Mouse (Mus musculus) MEL (cell line): ENCODE data around the gene Hcfc2. TPM values are rescaled to one million over a fixed set of nuclear protein-coding genes. Genes with fewer than 3 reads are reported as not detected.

Experiments
- DNase-seq: peaks from one replicate; pipeline ENCODE4 v3.0.0; 2011; ENCODE audit warnings: low read depth, low spot score
- H3K27ac ChIP-seq: 2 replicates; pipeline ENCODE4 v1.5.1; 2012; ENCODE audit warnings: low read depth, mild to moderate bottlenecking, control low read depth, low read length, moderate library complexity; ENCODE audit not compliant: control insufficient read depth
- H3K27me3 ChIP-seq, 2 experiments: fragments of 150-350 bp in 1 of 2; sonication (generic) in 1 of 2; 2 replicates each; pipeline ENCODE4 v1.6.1; 2012; ENCODE audit warnings: low read length in 2 of 2, mild to moderate bottlenecking in 2 of 2, improper control_type of control experiment in 1 of 2, moderate library complexity in 1 of 2; ENCODE audit not compliant: insufficient read depth in 2 of 2, control insufficient read depth in 1 of 2
- H3K36me3 ChIP-seq, 2 experiments: 2 replicates each; pipeline ENCODE4 v1.6.1; 2012 to 2014; ENCODE audit warnings: low read length in 2 of 2, improper control_type of control experiment in 1 of 2, inconsistent platforms in 1 of 2, mild to moderate bottlenecking in 1 of 2; ENCODE audit not compliant: insufficient read depth in 2 of 2, control insufficient read depth in 1 of 2
- H3K4me1 ChIP-seq, 2 experiments: fragments of 150-350 bp in 1 of 2; sonication (generic) in 1 of 2; 2 replicates each; pipeline ENCODE4 v1.6.1; 2012; ENCODE audit warnings: low read length in 2 of 2, improper control_type of control experiment in 1 of 2, mild to moderate bottlenecking in 1 of 2; ENCODE audit not compliant: insufficient read depth in 2 of 2, control insufficient read depth in 1 of 2
- H3K4me3 ChIP-seq, 2 experiments: fragments of 150-350 bp in 1 of 2; sonication (generic) in 1 of 2; 2 replicates each; pipeline ENCODE4 v1.5.1; 2012; ENCODE audit warnings: low read depth in 2 of 2, low read length in 2 of 2, mild to moderate bottlenecking in 2 of 2, moderate library complexity in 2 of 2, control low read depth in 1 of 2, improper control_type of control experiment in 1 of 2; ENCODE audit not compliant: control insufficient read depth in 1 of 2, insufficient read depth in 1 of 2
- H3K79me2 ChIP-seq: 2 replicates; pipeline ENCODE4 v1.6.1; 2012; ENCODE audit warnings: mild to moderate bottlenecking, low read length, moderate library complexity; ENCODE audit not compliant: control insufficient read depth, poor library complexity, insufficient read depth
- H3K9ac ChIP-seq: 2 replicates; pipeline ENCODE4 v1.6.1; 2012; ENCODE audit warnings: low read depth, mild to moderate bottlenecking, control low read depth, low read length, moderate library complexity; ENCODE audit not compliant: control insufficient read depth, poor library complexity, severe bottlenecking
- H3K9me3 ChIP-seq: fragments of 150-350 bp; sonication (generic); replicated peaks from 2 replicates; pipeline ENCODE4 v1.6.1; 2012; ENCODE audit warnings: mild to moderate bottlenecking, low read length, improper control_type of control experiment, moderate library complexity; ENCODE audit not compliant: insufficient read depth
- BHLHE40 ChIP-seq: IDR thresholded peaks from 2 replicates; pipeline ENCODE4 v1.6.1; 2012; ENCODE audit warnings: low read depth, mild to moderate bottlenecking, inconsistent platforms, low read length, improper control_type of control experiment, borderline replicate concordance
- CHD2 ChIP-seq: IDR thresholded peaks from 2 replicates; pipeline ENCODE4 v1.6.1; 2011; ENCODE audit warnings: low read length, improper control_type of control experiment
- ELF1 ChIP-seq: IDR thresholded peaks from 2 replicates; pipeline ENCODE4 v1.6.1; 2014; ENCODE audit warnings: low read depth, mild to moderate bottlenecking, inconsistent platforms, low read length, improper control_type of control experiment, moderate library complexity
- EP300 ChIP-seq, 2 experiments: IDR thresholded peaks; 2 replicates each; pipeline ENCODE4 v1.6.1; 2011; ENCODE audit warnings: improper control_type of control experiment in 2 of 2, low read length in 2 of 2, low read depth in 1 of 2, mild to moderate bottlenecking in 1 of 2
- ETS1 ChIP-seq: IDR thresholded peaks from 2 replicates; pipeline ENCODE4 v1.6.1; 2012; ENCODE audit warnings: low read depth, mild to moderate bottlenecking, inconsistent platforms, low read length, improper control_type of control experiment, moderate library complexity
- GATA1 ChIP-seq: IDR thresholded peaks from 2 replicates; pipeline ENCODE4 v1.6.1; 2011; ENCODE audit warnings: low read depth, low read length, improper control_type of control experiment
- JUND ChIP-seq: IDR thresholded peaks from 2 replicates; pipeline ENCODE4 v1.6.1; 2011; ENCODE audit warnings: low read depth, mild to moderate bottlenecking, improper control_type of control experiment, low read length
- MAX ChIP-seq: IDR thresholded peaks from 2 replicates; pipeline ENCODE4 v1.6.1; 2011; ENCODE audit warnings: low read length, improper control_type of control experiment
- MAZ ChIP-seq: IDR thresholded peaks from 2 replicates; pipeline ENCODE4 v1.6.1; 2012; ENCODE audit warnings: low read depth, mild to moderate bottlenecking, inconsistent platforms, low read length, improper control_type of control experiment
- MEF2A ChIP-seq: IDR thresholded peaks from 2 replicates; pipeline ENCODE4 v1.6.1; 2014; ENCODE audit warnings: low read depth, mild to moderate bottlenecking, inconsistent platforms, low read length, improper control_type of control experiment; ENCODE audit not compliant: poor library complexity, insufficient replicate concordance, severe bottlenecking; ENCODE audit errors: extremely low read depth
- MXI1 ChIP-seq: IDR thresholded peaks from 2 replicates; pipeline ENCODE4 v1.6.1; 2011; ENCODE audit warnings: mild to moderate bottlenecking, low read depth, low read length, improper control_type of control experiment
- MYB ChIP-seq: IDR thresholded peaks from 2 replicates; pipeline ENCODE4 v1.6.1; 2011; ENCODE audit warnings: mild to moderate bottlenecking, low read depth, low read length, improper control_type of control experiment
- NELFE ChIP-seq: IDR thresholded peaks from 2 replicates; pipeline ENCODE4 v1.6.1; 2011; ENCODE audit warnings: low read depth, low read length, improper control_type of control experiment
- NRF1 ChIP-seq: IDR thresholded peaks from 2 replicates; pipeline ENCODE4 v1.6.1; 2014; ENCODE audit warnings: low read depth, mild to moderate bottlenecking, inconsistent platforms, low read length, improper control_type of control experiment, moderate library complexity; ENCODE audit not compliant: poor library complexity, insufficient read depth, severe bottlenecking
- POLR2A ChIP-seq, 2 experiments: IDR thresholded peaks; 2 replicates each; pipeline ENCODE4 v1.6.1; 2011 to 2012; ENCODE audit warnings: low read length in 2 of 2, mild to moderate bottlenecking in 2 of 2, control low read depth in 1 of 2, improper control_type of control experiment in 1 of 2, low read depth in 1 of 2, moderate library complexity in 1 of 2; ENCODE audit not compliant: control insufficient read depth in 1 of 2, insufficient read depth in 1 of 2, poor library complexity in 1 of 2
- POLR2AphosphoS5 ChIP-seq: IDR thresholded peaks from 2 replicates; pipeline ENCODE4 v1.6.1; 2012; ENCODE audit warnings: low read depth, borderline replicate concordance, mild to moderate bottlenecking, inconsistent platforms, low read length, moderate library complexity, mixed read lengths
- RCOR1 ChIP-seq: IDR thresholded peaks from 2 replicates; pipeline ENCODE4 v1.6.1; 2012; ENCODE audit warnings: low read depth, mild to moderate bottlenecking, inconsistent platforms, low read length, improper control_type of control experiment
- SIN3A ChIP-seq: IDR thresholded peaks from 2 replicates; pipeline ENCODE4 v1.6.1; 2012; ENCODE audit warnings: low read length, improper control_type of control experiment, inconsistent platforms
- TBP ChIP-seq: IDR thresholded peaks from 2 replicates; pipeline ENCODE4 v1.8.0; 2011; ENCODE audit warnings: low read depth, low read length, improper control_type of control experiment
- TCF12 ChIP-seq: IDR thresholded peaks from 2 replicates; pipeline ENCODE4 v1.6.1; 2014; ENCODE audit warnings: low read depth, mild to moderate bottlenecking, inconsistent platforms, low read length, improper control_type of control experiment, moderate library complexity
- USF2 ChIP-seq, 2 experiments: IDR thresholded peaks; 2 replicates each; pipeline ENCODE4 v1.6.1; 2011 to 2012; ENCODE audit warnings: improper control_type of control experiment in 2 of 2, low read length in 2 of 2, borderline replicate concordance in 1 of 2, inconsistent platforms in 1 of 2, low read depth in 1 of 2, mild to moderate bottlenecking in 1 of 2; ENCODE audit not compliant: insufficient read depth in 1 of 2
- ZC3H11A ChIP-seq: IDR thresholded peaks from 2 replicates; pipeline ENCODE4 v1.6.1; 2012; ENCODE audit warnings: low read depth, mild to moderate bottlenecking, inconsistent platforms, low read length, improper control_type of control experiment
- ZKSCAN1 ChIP-seq: IDR thresholded peaks from 2 replicates; pipeline ENCODE4 v1.6.1; 2012; ENCODE audit warnings: low read depth, mild to moderate bottlenecking, inconsistent platforms, low read length, improper control_type of control experiment, moderate library complexity
- ZNF384 ChIP-seq: IDR thresholded peaks from 2 replicates; pipeline ENCODE4 v1.6.1; 2012; ENCODE audit warnings: low read depth, mild to moderate bottlenecking, inconsistent platforms, low read length, improper control_type of control experiment
- polyA plus RNA-seq, 2 experiments: library from polyadenylated mRNA; stranded (reverse) in 1 of 2; unstranded in 1 of 2; fragments of >175 nt in 1 of 2; fragments of >200 nt in 1 of 2; gene quantifications; 2 replicates each; pipeline versions ENCODE4 v1.2.1 to v1.2.4; 2012; ENCODE audit warnings: low replicate concordance in 2 of 2, low read depth in 1 of 2; ENCODE audit not compliant: insufficient read length in 2 of 2, insufficient read depth in 1 of 2, missing spikeins in 1 of 2
- total RNA-seq: library from RNA; depleted of rRNA; stranded (reverse); fragments of 300-350 nt; gene quantifications from 2 replicates; pipeline ENCODE4 v1.2.3, GENCODE M21; 2012

Hcfc2 gene
- total and polyA plus RNA-seq, 3 experiments, result 20.9 to 21.0 TPM; not detected in 1

- DNase-seq, result no peak
- no peak overlapping the region for H3K4me3 ChIP-seq
- no peaks in the 10 kb centered on the region for H3K27me3 ChIP-seq
- peaks cover 0 to 10% of the 10 kb centered on the region in 2 experiments; a peak in 1 of 4 replicates for H3K4me1 ChIP-seq
- H3K36me3 ChIP-seq, result no peaks in the 10 kb centered on the region
- no peaks in the 10 kb centered on the region for H3K79me2 ChIP-seq
- TF ChIP-seq ETS1, result no peak
- no peak for TF ChIP-seq NRF1
- TF ChIP-seq MYB, result no peak
- TF ChIP-seq EP300 (IDR thresholded peaks at IDR 0.05; ENCODE audit: low read depth in 1 of 2, low read length in 2 of 2), result no peak
- no peak for TF ChIP-seq TBP
- TF ChIP-seq POLR2AphosphoS5, result no peak
- no peak for TF ChIP-seq TCF12
- TF ChIP-seq SIN3A, result no peak
- TF ChIP-seq JUND, result no peak
- TF ChIP-seq ELF1, result no peak
- TF ChIP-seq BHLHE40, result no peak
- TF ChIP-seq RCOR1, result no peak
- no peak for TF ChIP-seq CHD2
- no peak for TF ChIP-seq ZNF384
- TF ChIP-seq ZC3H11A, result no peak
- TF ChIP-seq MEF2A, result no peak
- no peak for TF ChIP-seq MAX
- no peak for TF ChIP-seq MXI1
- no peak for TF ChIP-seq GATA1
- TF ChIP-seq POLR2A (IDR thresholded peaks at IDR 0.05; ENCODE audit: control insufficient read depth in 1 of 2, insufficient read depth in 1 of 2, low read depth in 1 of 2, low read length in 2 of 2, poor library complexity in 1 of 2), result no peak
- H3K9me3 ChIP-seq, result no peaks in the 10 kb centered on the region
- H3K27ac ChIP-seq, result no peak overlapping the region
- no peak overlapping the region for H3K9ac ChIP-seq
Observed at GRCm38 (mm10) chr10:82680769-82681168, 15.2 kb upstream of the Hcfc2 start.

GRCm38 (mm10) chr10:82681639-82682038 lies 14.3 kb upstream of the Hcfc2 start:
- Histone ChIP-seq H3K36me3 (no peaks in the 10 kb centered on the region), H3K9me3 (no peaks in the 10 kb centered on the region), H3K79me2 (no peaks in the 10 kb centered on the region), H3K4me1 (peaks cover 0 to 10% of the 10 kb centered on the region in 2 experiments; a peak in 1 of 4 replicates), H3K27me3 (no peaks in the 10 kb centered on the region), H3K27ac (no peak overlapping the region), H3K9ac (no peak overlapping the region), H3K4me3 (no peak overlapping the region)
- TF ChIP-seq ZC3H11A (no peak), POLR2A (IDR thresholded peaks at IDR 0.05; ENCODE audit: control insufficient read depth in 1 of 2, insufficient read depth in 1 of 2, low read depth in 1 of 2, low read length in 2 of 2, poor library complexity in 1 of 2) (no peak), GATA1 (no peak), NELFE (no peak), MAZ (no peak), ZKSCAN1 (no peak), USF2 (IDR thresholded peaks at IDR 0.05; ENCODE audit: borderline replicate concordance in 1 of 2, insufficient read depth in 1 of 2, low read depth in 1 of 2, low read length in 2 of 2) (no peak), CHD2 (no peak)
- no peak for DNase-seq
